Mouse (Mus musculus): Measurements from ENCODE around the gene RPS10-NUDT3.

DNA sequence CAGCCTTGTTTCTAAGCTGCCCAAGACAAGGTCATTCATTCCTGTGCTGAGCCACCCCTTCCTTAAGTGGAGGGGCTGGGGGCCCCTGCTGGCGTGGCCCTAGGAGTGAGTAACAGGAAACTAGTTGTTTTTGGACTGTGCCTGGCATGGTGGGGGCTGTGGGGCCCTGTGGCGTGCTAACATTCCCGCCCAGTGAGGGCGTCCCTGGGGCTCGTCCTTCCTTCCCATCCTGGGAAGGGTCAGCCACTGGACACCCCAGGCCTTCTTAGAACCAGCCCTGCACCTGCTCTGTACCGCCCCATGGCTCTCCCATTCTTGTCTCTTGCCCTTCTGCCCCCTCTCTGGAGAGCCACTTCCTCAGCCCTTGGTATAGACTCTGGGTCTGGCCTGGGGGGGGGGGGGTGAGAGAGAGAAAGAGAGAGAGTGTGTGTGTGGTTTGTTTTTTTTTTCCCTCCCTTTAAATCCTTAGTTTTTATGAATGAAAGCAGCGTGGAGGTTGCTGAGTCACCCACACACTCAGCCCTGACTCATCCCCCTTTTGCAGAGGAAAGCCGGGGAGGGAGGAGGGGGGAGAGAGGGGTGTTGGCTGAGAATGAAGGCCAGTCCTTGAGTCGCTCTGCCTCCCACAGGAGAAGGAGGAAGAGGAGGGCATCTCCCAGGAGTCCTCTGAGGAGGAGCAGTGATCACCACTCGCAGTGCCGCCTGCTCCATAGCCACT lies 73.1 kb downstream of the RPS10-NUDT3 start:
- no peak for TF ChIP-seq POLR2A (IDR thresholded peaks at IDR 0.05; ENCODE audit: borderline replicate concordance, insufficient read depth, low read length)
- no peak for TF ChIP-seq CTCF (IDR thresholded peaks at IDR 0.05; ENCODE audit: borderline replicate concordance, insufficient read depth, low read depth, low read length)
